Mouse (Mus musculus) stomach, postnatal 0 days (tissue): ENCODE results near the gene Cd300lg.

ENCODE experiments used
- CTCF ChIP-seq: IDR thresholded peaks from 2 replicates; pipeline ENCODE4 v1.5.1; 2016; ENCODE audit warnings: antibody characterized with exemption, low read depth, mild to moderate bottlenecking, moderate library complexity
- EP300 ChIP-seq: optimal IDR thresholded peaks from 2 replicates; pipeline ENCODE3; 2016; ENCODE audit warnings: antibody characterized with exemption

GRCm38 (mm10) chr11:102044691-102045212 is 3.4 kb downstream of the Cd300lg start:
- TF ChIP-seq CTCF (no peak), EP300 (no peak)
